ENCODE assay signal across 1 mouse cellular context in genomic region chr12:113232264-113232750, GRCm38 (mm10). TPM values are rescaled to one million over a fixed set of nuclear protein-coding genes. Genes with fewer than 3 reads are reported as not detected.
"Had no signal": no experiment of that assay in that cellular context is flagged by ENCODE, and none has a peak within 500 bp of the region (broad histone marks: within the 10 kb centered on the region; RNA-seq: fewer than 3 reads in every experiment).

No protein-coding gene starts in this region.

RNA-seq across cellular contexts. Expression of gene Tmem121, which starts 46.6 kb away (rescaled TPM):
- polyA plus RNA-seq: heart, adult 2 months had no signal
